Mouse (Mus musculus): ENCODE measurements around the gene Pcnx2. TPM values are rescaled to one million over a fixed set of nuclear protein-coding genes. Genes with fewer than 3 reads are reported as not detected.

Gene Pcnx2
- polyA plus RNA-seq, 1 experiment from 2014 or later: 0.21 TPM

- 52% methylated on average over 8 of the region's 8 CpGs for WGBS
- H3K27me3 ChIP-seq (ENCODE audit: control insufficient read depth, insufficient read depth, low read depth, low read length): no peaks in the 10 kb centered on the region
- peaks cover 4% of the 10 kb centered on the region for H3K4me1 ChIP-seq (replicated peaks; ENCODE audit: control insufficient read depth, insufficient read depth, low read length)
- H3K36me3 ChIP-seq (ENCODE audit: control insufficient read depth, insufficient read depth, low read length): 0 out of 2 replicates have a peak, but pooled peaks cover 2% of the 10 kb centered on the region
- peak overlapping the region; percentile 45; the same call in 1 of the 2 replicates for H3K27ac ChIP-seq (ENCODE audit: low read length)
- H3K9me3 ChIP-seq (ENCODE audit: control insufficient read depth, low read length): no peaks in the 10 kb centered on the region
- H3K4me3 ChIP-seq (ENCODE audit: low read length): no peak overlapping the region
- no peak overlapping the region for H3K9ac ChIP-seq (ENCODE audit: low read length)
- no peak overlapping the region for H3K4me2 ChIP-seq (ENCODE audit: low read depth, low read length)
- peak; percentile 31; the same call in 1 of the 2 replicates for ATAC-seq (ENCODE audit: low read depth)
Observed at GRCm38 (mm10) chr8:125742406-125742805, 155.7 kb downstream of the Pcnx2 start.

- no peak overlapping the region for H3K9ac ChIP-seq (ENCODE audit: low read length)
- no peaks in the 10 kb centered on the region for H3K27me3 ChIP-seq (ENCODE audit: control insufficient read depth, insufficient read depth, low read depth, low read length)
- 19% methylated on average over 2 of the region's 2 CpGs for WGBS
- H3K4me1 ChIP-seq (replicated peaks; ENCODE audit: control insufficient read depth, insufficient read depth, low read length): peaks cover 4% of the 10 kb centered on the region
- 0 out of 2 replicates have a peak, but pooled peaks cover 2% of the 10 kb centered on the region for H3K36me3 ChIP-seq (ENCODE audit: control insufficient read depth, insufficient read depth, low read length)
- H3K4me2 ChIP-seq (ENCODE audit: low read depth, low read length): no peak overlapping the region
- no peaks in the 10 kb centered on the region for H3K9me3 ChIP-seq (ENCODE audit: control insufficient read depth, low read length)
- ATAC-seq (ENCODE audit: low read depth): peak; percentile 91
- H3K27ac ChIP-seq (ENCODE audit: low read length): peak overlapping the region; percentile 69
- H3K4me3 ChIP-seq (ENCODE audit: low read length): no peak overlapping the region
Observed at GRCm38 (mm10) chr8:125741855-125742254, 156.3 kb downstream of the Pcnx2 start.

DNA sequence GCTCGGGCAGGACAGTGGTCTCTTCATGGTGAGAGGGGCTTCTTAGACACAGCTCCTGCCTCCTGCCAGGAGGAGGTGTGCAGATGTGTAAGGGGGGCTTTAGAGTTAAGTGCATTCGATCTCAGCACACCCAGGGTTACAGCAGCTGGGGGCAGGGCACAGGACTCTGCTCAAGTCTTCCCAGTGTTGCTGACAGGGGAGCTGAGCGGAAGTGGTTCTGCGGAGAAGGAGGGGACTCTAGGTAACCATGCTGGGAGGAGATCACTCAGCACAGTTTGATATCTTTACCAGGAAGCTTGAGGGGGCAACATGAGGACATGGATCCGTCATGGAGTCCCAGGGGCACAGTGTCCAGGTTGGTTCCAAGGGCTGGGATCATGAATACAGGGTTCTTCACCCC lies 156.7 kb downstream of the Pcnx2 start:
- H3K9ac ChIP-seq (ENCODE audit: low read length): peak overlapping the region; percentile 22; the same call in 1 of the 2 replicates
- no peaks in the 10 kb centered on the region for H3K9me3 ChIP-seq (ENCODE audit: control insufficient read depth, low read length)
- peaks cover 4% of the 10 kb centered on the region for H3K4me1 ChIP-seq (replicated peaks; ENCODE audit: control insufficient read depth, insufficient read depth, low read length)
- peak overlapping the region; percentile 69 for H3K27ac ChIP-seq (ENCODE audit: low read length)
- ATAC-seq (ENCODE audit: low read depth): 0 out of 2 replicates have a peak, but pooled peaks have one; percentile 24
- no peak overlapping the region for H3K4me2 ChIP-seq (ENCODE audit: low read depth, low read length)
- no peaks in the 10 kb centered on the region for H3K36me3 ChIP-seq (ENCODE audit: control insufficient read depth, insufficient read depth, low read length)
- no peaks in the 10 kb centered on the region for H3K27me3 ChIP-seq (ENCODE audit: control insufficient read depth, insufficient read depth, low read depth, low read length)
- no peak overlapping the region for H3K4me3 ChIP-seq (ENCODE audit: low read length)
- WGBS: 52% methylated on average over 5 of the region's 5 CpGs

- H3K9me3 ChIP-seq (ENCODE audit: control insufficient read depth, low read length): no peaks in the 10 kb centered on the region
- ATAC-seq (ENCODE audit: low read depth): no peak
- H3K4me3 ChIP-seq (ENCODE audit: low read length): no peak overlapping the region
- H3K36me3 ChIP-seq (ENCODE audit: control insufficient read depth, insufficient read depth, low read length): no peaks in the 10 kb centered on the region
- WGBS: 85% methylated on average over 10 of the region's 10 CpGs
- H3K9ac ChIP-seq (ENCODE audit: low read length): no peak overlapping the region
- H3K4me2 ChIP-seq (ENCODE audit: low read depth, low read length): no peak overlapping the region
- peaks cover 4% of the 10 kb centered on the region for H3K4me1 ChIP-seq (replicated peaks; ENCODE audit: control insufficient read depth, insufficient read depth, low read length)
- no peak overlapping the region for H3K27ac ChIP-seq (ENCODE audit: low read length)
- H3K27me3 ChIP-seq (ENCODE audit: control insufficient read depth, insufficient read depth, low read depth, low read length): no peaks in the 10 kb centered on the region
Observed at GRCm38 (mm10) chr8:125740655-125741054, 157.5 kb downstream of the Pcnx2 start.

- whole genome bisulfite sequencing: 88% methylated on average over 4 of the region's 4 CpGs
- Histone ChIP-seq H3K4me1 (replicated peaks; ENCODE audit: control insufficient read depth, insufficient read depth, low read length) (peaks cover 4% of the 10 kb centered on the region), H3K4me2 (ENCODE audit: low read depth, low read length) (no peak overlapping the region), H3K4me3 (ENCODE audit: low read length) (no peak overlapping the region), H3K27me3 (ENCODE audit: control insufficient read depth, insufficient read depth, low read depth, low read length) (no peaks in the 10 kb centered on the region), H3K36me3 (ENCODE audit: control insufficient read depth, insufficient read depth, low read length) (no peaks in the 10 kb centered on the region), H3K9ac (ENCODE audit: low read length) (no peak overlapping the region), H3K27ac (ENCODE audit: low read length) (no peak overlapping the region), H3K9me3 (ENCODE audit: control insufficient read depth, low read length) (no peaks in the 10 kb centered on the region)
- no peak for ATAC-seq (ENCODE audit: low read depth)
Observed at GRCm38 (mm10) chr8:125738956-125739355, 159.2 kb downstream of the Pcnx2 start.

GRCm38 (mm10) chr8:125733964-125734956 lies 163.9 kb downstream of the Pcnx2 start:
- Histone ChIP-seq H3K27ac (ENCODE audit: low read length) (no peak overlapping the region), H3K9me3 (ENCODE audit: control insufficient read depth, low read length) (no peaks in the 10 kb centered on the region), H3K4me2 (ENCODE audit: low read depth, low read length) (peak overlapping the region; percentile 69), H3K4me1 (replicated peaks; ENCODE audit: control insufficient read depth, insufficient read depth, low read length) (peaks cover 3% of the 10 kb centered on the region; the same call in 1 of the 2 replicates), H3K27me3 (ENCODE audit: control insufficient read depth, insufficient read depth, low read depth, low read length) (no peaks in the 10 kb centered on the region), H3K4me3 (ENCODE audit: low read length) (peak overlapping the region; percentile 74), H3K36me3 (ENCODE audit: control insufficient read depth, insufficient read depth, low read length) (no peaks in the 10 kb centered on the region), H3K9ac (ENCODE audit: low read length) (peak overlapping the region; percentile 87)
- WGBS: 5% methylated on average over 40 of the region's 52 CpGs
- ATAC-seq (ENCODE audit: low read depth): peak; percentile 94

DNA sequence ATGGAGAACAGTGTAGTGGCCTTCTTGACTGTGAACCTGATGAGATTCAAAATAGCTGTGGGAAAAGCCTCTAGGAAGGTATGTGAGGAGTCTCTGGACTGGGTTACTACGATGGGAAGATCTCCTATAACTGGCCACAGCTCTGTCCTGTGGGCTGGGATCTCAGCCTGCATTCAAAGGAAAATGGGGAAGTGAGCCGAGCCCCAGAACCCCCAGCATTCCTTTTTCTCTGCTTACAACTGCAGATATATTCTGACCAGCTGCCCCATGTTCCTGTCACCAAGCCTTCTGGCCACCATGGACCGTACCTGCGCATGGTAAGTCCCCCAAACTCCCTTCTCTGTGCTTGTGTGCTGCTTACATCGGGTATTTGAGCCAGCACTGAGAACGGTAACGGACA lies 168.4 kb downstream of the Pcnx2 start, which contains the start of gene Ntpcr:
Gene Ntpcr, plus strand, starts transcription at position 218 of the 400 bp plus-strand sequence.
- Histone ChIP-seq H3K27me3 (ENCODE audit: control insufficient read depth, insufficient read depth, low read depth, low read length) (no peaks in the 10 kb centered on the region), H3K9ac (ENCODE audit: low read length) (no peak within 1 kb of the TSS), H3K4me1 (replicated peaks; ENCODE audit: control insufficient read depth, insufficient read depth, low read length) (peaks cover 7% of the 10 kb centered on the region; the same call in 1 of the 2 replicates), H3K36me3 (ENCODE audit: control insufficient read depth, insufficient read depth, low read length) (no peaks in the 10 kb centered on the region), H3K9me3 (ENCODE audit: control insufficient read depth, low read length) (no peaks in the 10 kb centered on the region), H3K4me3 (ENCODE audit: low read length) (no peak within 1 kb of the TSS), H3K27ac (ENCODE audit: low read length) (no peak within 1 kb of the TSS), H3K4me2 (ENCODE audit: low read depth, low read length) (no peak within 1 kb of the TSS)
- no peak for ATAC-seq (ENCODE audit: low read depth)
- 64% methylated on average over 7 of the region's 7 CpGs for WGBS

DNA sequence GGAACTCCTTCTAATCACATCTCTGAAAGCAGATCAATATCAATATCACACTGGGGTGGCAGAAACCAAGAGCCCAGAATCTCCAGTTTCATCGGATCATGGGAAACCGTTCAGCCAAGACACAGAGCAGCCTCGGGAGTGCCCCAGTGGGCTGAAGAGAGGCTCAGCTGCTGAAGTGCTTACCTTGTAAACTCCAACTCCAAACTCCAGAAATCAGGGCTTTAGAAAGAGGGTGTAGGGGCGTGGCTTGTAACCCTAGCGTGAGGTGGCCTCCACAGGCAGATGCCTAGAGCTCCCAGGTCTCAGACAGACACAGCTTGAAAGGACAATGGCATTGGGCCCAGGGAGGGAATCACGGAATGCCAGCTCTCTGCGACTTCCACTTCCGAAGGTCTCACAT lies 170.3 kb downstream of the Pcnx2 start:
- no peaks in the 10 kb centered on the region for H3K9me3 ChIP-seq (ENCODE audit: control insufficient read depth, low read length)
- peak; percentile 83 for ATAC-seq (ENCODE audit: low read depth)
- WGBS: 40% methylated on average over 8 of the region's 8 CpGs
- no peaks in the 10 kb centered on the region for H3K27me3 ChIP-seq (ENCODE audit: control insufficient read depth, insufficient read depth, low read depth, low read length)
- H3K4me2 ChIP-seq (ENCODE audit: low read depth, low read length): 0 out of 2 replicates have a peak overlapping the region, but pooled peaks have one; percentile 18
- peaks cover 4% of the 10 kb centered on the region; the same call in 1 of the 2 replicates for H3K4me1 ChIP-seq (replicated peaks; ENCODE audit: control insufficient read depth, insufficient read depth, low read length)
- H3K36me3 ChIP-seq (ENCODE audit: control insufficient read depth, insufficient read depth, low read length): no peaks in the 10 kb centered on the region
- H3K4me3 ChIP-seq (ENCODE audit: low read length): no peak overlapping the region
- peak overlapping the region; percentile 18; the same call in 1 of the 2 replicates for H3K27ac ChIP-seq (ENCODE audit: low read length)
- H3K9ac ChIP-seq (ENCODE audit: low read length): no peak overlapping the region

DNA sequence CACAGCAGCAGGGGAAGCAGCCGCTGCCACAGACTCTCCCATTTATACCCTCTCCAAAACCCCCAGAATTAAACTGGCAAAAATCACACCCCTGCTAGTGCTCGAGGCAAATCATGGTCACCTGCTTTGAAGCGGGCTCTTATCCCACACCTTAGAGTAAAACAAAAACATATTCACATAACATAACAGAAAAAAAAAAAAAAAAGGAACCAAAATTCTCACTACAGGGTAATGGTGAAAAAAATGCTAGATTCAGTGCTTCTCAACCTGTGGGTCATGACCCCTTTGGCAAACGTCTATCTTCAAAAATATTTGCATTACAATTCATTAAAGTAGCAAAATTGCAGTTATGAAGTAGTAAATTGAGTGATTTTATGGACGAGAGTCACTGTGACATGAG lies 171.1 kb downstream of the Pcnx2 start:
- no peaks in the 10 kb centered on the region for H3K36me3 ChIP-seq (ENCODE audit: control insufficient read depth, insufficient read depth, low read length)
- no peak overlapping the region for H3K4me3 ChIP-seq (ENCODE audit: low read length)
- H3K9me3 ChIP-seq (ENCODE audit: control insufficient read depth, low read length): no peaks in the 10 kb centered on the region
- WGBS: 62% methylated on average over 5 of the region's 5 CpGs
- no peaks in the 10 kb centered on the region for H3K27me3 ChIP-seq (ENCODE audit: control insufficient read depth, insufficient read depth, low read depth, low read length)
- no peak for ATAC-seq (ENCODE audit: low read depth)
- peaks cover 4% of the 10 kb centered on the region; the same call in 1 of the 2 replicates for H3K4me1 ChIP-seq (replicated peaks; ENCODE audit: control insufficient read depth, insufficient read depth, low read length)
- H3K27ac ChIP-seq (ENCODE audit: low read length): no peak overlapping the region; the same call in 1 of the 2 replicates
- H3K4me2 ChIP-seq (ENCODE audit: low read depth, low read length): no peak overlapping the region
- no peak overlapping the region for H3K9ac ChIP-seq (ENCODE audit: low read length)
